Mouse (Mus musculus) lung, embryonic 16.5 days (tissue): ENCODE measurements at regions not wholly inside any gene's neighbourhood (a gene's known extent, or its start where the extent isn't known, plus 50 kb on each side); places are given as distances from the start of the nearest gene placed in this dataset.

ENCODE experiments used
- ATAC-seq: fragments of 200-750 bp; cut with Nextera tagmentation; 2 replicates; pipeline ENCODE4 v1.8.0; 2017; ENCODE audit warnings: low read depth, mild to moderate bottlenecking, moderate library complexity
- H3K27ac ChIP-seq: fragments of 300-500 bp; sonication (generic); 2 replicates; pipeline ENCODE4 v1.5.1; 2014; ENCODE audit warnings: mild to moderate bottlenecking, control low read depth, low read length
- H3K27me3 ChIP-seq: fragments of 300-500 bp; sonication (generic); 2 replicates; pipeline ENCODE4 v1.6.1; 2014; ENCODE audit warnings: low read depth, low read length, mixed read lengths; ENCODE audit not compliant: control insufficient read depth, insufficient read depth
- H3K36me3 ChIP-seq: fragments of 300-500 bp; sonication (generic); 2 replicates; pipeline ENCODE4 v1.6.1; 2014; ENCODE audit warnings: low read length; ENCODE audit not compliant: control insufficient read depth, insufficient read depth
- H3K4me1 ChIP-seq: fragments of 300-500 bp; sonication (generic); replicated peaks from 2 replicates; pipeline ENCODE4 v1.6.1; 2014; ENCODE audit warnings: low read length, mixed read lengths; ENCODE audit not compliant: control insufficient read depth, insufficient read depth
- H3K4me2 ChIP-seq: fragments of 300-500 bp; sonication (generic); 2 replicates; pipeline ENCODE4 v1.6.1; 2014; ENCODE audit warnings: low read depth, low read length, control low read depth
- H3K4me3 ChIP-seq: fragments of 300-500 bp; sonication (generic); 2 replicates; pipeline ENCODE4 v1.5.1; 2014; ENCODE audit warnings: mild to moderate bottlenecking, low read length, control low read depth
- H3K9ac ChIP-seq: fragments of 300-500 bp; sonication (generic); 2 replicates; pipeline ENCODE4 v1.6.1; 2014; ENCODE audit warnings: low read length, control low read depth
- H3K9me3 ChIP-seq: fragments of 300-500 bp; sonication (generic); 2 replicates; pipeline ENCODE4 v1.6.1; 2016; ENCODE audit warnings: low read length; ENCODE audit not compliant: control insufficient read depth
- WGBS: fragments of 180-500 bp; shearing (Covaris S2); extraction: QIAGEN DNeasy Blood & Tissue Kit; methylation state at CpG from one replicate; pipeline ENCODE4 v1.1.7; 2014; 5-methylcytosine and 5-hydroxymethylcytosine counted together

GRCm38 (mm10) chr1:55884576-55884975 is 478.9 kb downstream of the Plcl1 start:
- no peak for ATAC-seq
- no peak overlapping the region for H3K27ac ChIP-seq
- H3K36me3 ChIP-seq: no peaks in the 10 kb centered on the region
- 0 out of 2 replicates have a peak, but pooled peaks cover 5% of the 10 kb centered on the region for H3K4me1 ChIP-seq
- no peaks in the 10 kb centered on the region for H3K9me3 ChIP-seq
- no peak overlapping the region for H3K9ac ChIP-seq
- no peak overlapping the region for H3K4me3 ChIP-seq
- no peak overlapping the region for H3K4me2 ChIP-seq
- H3K27me3 ChIP-seq: no peaks in the 10 kb centered on the region

GRCm38 (mm10) chr1:55886383-55887070 is 480.8 kb downstream of the Plcl1 start:
- H3K4me2 ChIP-seq: no peak overlapping the region
- H3K9ac ChIP-seq: no peak overlapping the region
- H3K4me1 ChIP-seq: 0 out of 2 replicates have a peak, but pooled peaks cover 5% of the 10 kb centered on the region
- H3K4me3 ChIP-seq: no peak overlapping the region
- H3K27me3 ChIP-seq: no peaks in the 10 kb centered on the region
- WGBS: 16% methylated on average over 5 of the region's 5 CpGs
- H3K9me3 ChIP-seq: no peaks in the 10 kb centered on the region
- ATAC-seq: no peak; the same call in 1 of the 2 replicates
- H3K36me3 ChIP-seq: no peaks in the 10 kb centered on the region
- no peak overlapping the region for H3K27ac ChIP-seq

DNA sequence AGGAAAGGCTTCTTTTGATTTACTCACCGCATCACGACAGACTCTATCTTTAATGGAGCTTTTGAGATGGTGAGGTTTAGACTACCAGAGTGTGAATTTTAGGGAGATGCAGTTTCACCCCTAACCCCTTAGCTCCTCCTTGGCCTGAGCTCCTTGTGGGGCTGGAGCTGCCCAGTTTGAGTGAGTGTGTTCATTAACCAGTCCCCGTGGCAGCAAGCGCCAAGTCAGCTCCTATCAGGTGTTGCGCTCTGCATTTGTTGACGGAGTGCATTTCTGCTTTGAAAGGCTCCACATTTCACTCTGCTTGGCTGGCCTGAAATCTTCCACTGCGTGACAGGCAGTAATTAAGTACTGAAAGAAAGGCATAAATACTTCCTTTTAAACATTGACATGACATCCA is 481.7 kb downstream of the Plcl1 start:
- Histone ChIP-seq H3K27me3 (no peaks in the 10 kb centered on the region; the same call in 1 of the 2 replicates), H3K9me3 (no peaks in the 10 kb centered on the region), H3K36me3 (no peaks in the 10 kb centered on the region), H3K4me2 (no peak overlapping the region), H3K4me1 (0 out of 2 replicates have a peak, but pooled peaks cover 5% of the 10 kb centered on the region), H3K27ac (no peak overlapping the region), H3K4me3 (no peak overlapping the region), H3K9ac (no peak overlapping the region)
- ATAC-seq: no peak
- WGBS: 47% methylated on average over 7 of the region's 7 CpGs

DNA sequence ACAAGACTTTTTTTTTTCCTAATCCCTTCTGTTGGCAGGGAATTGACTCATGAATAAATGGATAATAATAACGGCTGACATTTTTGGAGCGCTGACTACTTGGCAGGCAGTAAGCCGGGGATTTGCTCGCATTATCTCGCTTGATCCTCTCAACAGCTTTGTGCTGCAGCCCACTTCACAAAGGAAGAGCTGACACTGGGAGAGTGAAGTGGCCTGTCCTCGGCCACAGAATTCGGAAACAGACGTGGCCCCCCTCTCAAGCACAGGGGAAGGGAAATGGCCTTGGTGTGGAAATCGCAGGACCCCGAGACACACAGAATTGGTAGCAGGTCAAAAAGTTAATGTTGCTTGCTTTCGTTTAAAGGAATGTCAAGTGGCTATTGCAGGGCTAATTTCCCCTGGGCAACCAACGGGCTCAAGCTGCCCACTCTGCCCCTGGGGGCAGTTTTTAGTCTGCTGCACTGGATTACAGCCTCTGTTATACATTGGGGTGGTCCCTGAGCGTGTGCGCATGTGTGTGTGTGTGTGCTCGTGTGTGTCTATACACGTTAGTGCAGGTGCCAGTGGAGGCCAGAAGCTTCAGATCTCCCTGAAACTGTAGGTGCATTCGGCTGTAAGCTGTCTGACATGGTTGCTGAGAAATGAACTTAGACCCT is 483.1 kb downstream of the Plcl1 start:
- peak; percentile 62 for ATAC-seq
- Histone ChIP-seq H3K27me3 (no peaks in the 10 kb centered on the region; the same call in 1 of the 2 replicates), H3K4me1 (0 out of 2 replicates have a peak, but pooled peaks cover 5% of the 10 kb centered on the region), H3K9ac (peak overlapping the region; percentile 14; the same call in 1 of the 2 replicates), H3K9me3 (no peaks in the 10 kb centered on the region), H3K36me3 (no peaks in the 10 kb centered on the region), H3K4me3 (peak overlapping the region; percentile 20; the same call in 1 of the 2 replicates), H3K27ac (no peak overlapping the region), H3K4me2 (peak overlapping the region; percentile 46)
- 38% methylated on average over 17 of the region's 17 CpGs for WGBS

GRCm38 (mm10) chr1:55890511-55891151 is 484.9 kb downstream of the Plcl1 start:
- 43% methylated on average over 15 of the region's 15 CpGs for WGBS
- Histone ChIP-seq H3K4me1 (0 out of 2 replicates have a peak, but pooled peaks cover 5% of the 10 kb centered on the region), H3K4me2 (no peak overlapping the region), H3K9ac (no peak overlapping the region), H3K9me3 (no peaks in the 10 kb centered on the region), H3K27ac (no peak overlapping the region), H3K4me3 (no peak overlapping the region), H3K27me3 (no peaks in the 10 kb centered on the region; the same call in 1 of the 2 replicates), H3K36me3 (no peaks in the 10 kb centered on the region)
- peak; percentile 38; the same call in 1 of the 2 replicates for ATAC-seq

GRCm38 (mm10) chr1:55891894-55892293 is 486.2 kb downstream of the Plcl1 start:
- no peak overlapping the region for H3K4me3 ChIP-seq
- H3K4me2 ChIP-seq: no peak overlapping the region
- no peaks in the 10 kb centered on the region for H3K36me3 ChIP-seq
- 65% methylated on average over 10 of the region's 10 CpGs for WGBS
- no peak overlapping the region for H3K27ac ChIP-seq
- no peaks in the 10 kb centered on the region; the same call in 1 of the 2 replicates for H3K27me3 ChIP-seq
- no peaks in the 10 kb centered on the region for H3K9me3 ChIP-seq
- ATAC-seq: no peak
- no peak overlapping the region for H3K9ac ChIP-seq
- 0 out of 2 replicates have a peak, but pooled peaks cover 5% of the 10 kb centered on the region for H3K4me1 ChIP-seq

DNA sequence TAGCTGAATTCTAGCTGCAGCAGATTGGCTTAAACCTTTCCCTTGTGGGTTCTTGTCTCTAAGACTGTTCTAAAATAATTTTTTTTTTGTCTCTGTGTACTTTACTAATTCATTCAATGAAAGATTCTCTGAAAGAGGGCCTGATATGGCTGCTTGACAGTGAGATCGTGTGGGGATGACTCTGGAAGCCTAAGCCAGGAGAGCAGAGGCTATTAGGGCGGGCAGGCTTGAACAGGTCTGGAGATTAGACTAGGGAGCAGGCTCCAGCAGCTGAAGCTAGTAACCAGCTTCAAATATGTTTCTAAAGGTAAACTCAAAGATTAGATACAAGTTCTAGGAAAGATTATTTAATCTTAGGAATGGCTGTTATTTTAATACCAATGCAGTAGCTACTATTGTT is 491.9 kb downstream of the Plcl1 start:
- Histone ChIP-seq H3K9ac (no peak overlapping the region), H3K9me3 (no peaks in the 10 kb centered on the region), H3K36me3 (no peaks in the 10 kb centered on the region), H3K4me2 (no peak overlapping the region), H3K4me3 (no peak overlapping the region), H3K27me3 (no peaks in the 10 kb centered on the region), H3K4me1 (no peaks in the 10 kb centered on the region), H3K27ac (no peak overlapping the region)
- no peak for ATAC-seq
- WGBS: 60% methylated on average over 2 of the region's 2 CpGs

DNA sequence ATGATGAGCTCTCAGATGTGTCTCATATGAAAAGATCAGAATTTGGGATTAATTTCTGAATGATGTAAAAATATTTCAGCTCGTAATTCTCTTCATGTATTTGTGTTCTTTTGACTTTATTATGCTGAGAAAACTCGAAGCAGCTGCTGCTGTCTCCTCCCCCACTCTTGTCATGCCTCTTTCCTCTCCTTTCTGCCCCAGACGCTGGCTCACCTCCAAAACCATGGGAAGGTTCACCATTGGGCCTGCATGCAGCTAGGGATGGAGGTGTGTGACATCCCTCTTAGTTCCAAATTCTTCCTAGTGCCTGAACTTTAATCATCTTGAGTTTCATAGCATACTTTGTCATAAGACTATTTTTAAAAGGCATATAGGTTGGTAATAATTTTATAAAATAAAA is 492.3 kb downstream of the Plcl1 start:
- Histone ChIP-seq H3K9ac (no peak overlapping the region), H3K27ac (no peak overlapping the region), H3K4me1 (no peaks in the 10 kb centered on the region), H3K27me3 (no peaks in the 10 kb centered on the region), H3K4me2 (no peak overlapping the region), H3K4me3 (no peak overlapping the region), H3K9me3 (no peaks in the 10 kb centered on the region), H3K36me3 (no peaks in the 10 kb centered on the region)
- ATAC-seq: no peak
- WGBS: 29% methylated on average over 3 of the region's 3 CpGs

- H3K27ac ChIP-seq: no peak overlapping the region
- H3K4me2 ChIP-seq: no peak overlapping the region
- H3K4me3 ChIP-seq: no peak overlapping the region
- 67% methylated on average over 3 of the region's 3 CpGs for WGBS
- no peaks in the 10 kb centered on the region for H3K27me3 ChIP-seq
- H3K4me1 ChIP-seq: no peaks in the 10 kb centered on the region
- no peak overlapping the region for H3K9ac ChIP-seq
- no peaks in the 10 kb centered on the region for H3K9me3 ChIP-seq
- H3K36me3 ChIP-seq: no peaks in the 10 kb centered on the region
- ATAC-seq: no peak
These were observed 494.3 kb downstream of the Plcl1 start for GRCm38 (mm10) chr1:55900033-55900432.
